Mouse (Mus musculus) cortical plate, adult 2 months (tissue): ENCODE measurements at regions not wholly inside any gene's neighbourhood (a gene's known extent, or its start where the extent isn't known, plus 50 kb on each side); places are given as distances from the start of the nearest gene placed in this dataset.

Experiments used
- CTCF ChIP-seq: fragments of 200-500 bp; IDR thresholded peaks from 2 replicates; pipeline ENCODE4 v1.5.1; 2011; ENCODE audit warnings: mild to moderate bottlenecking, control low read depth, low read length; ENCODE audit not compliant: insufficient read depth; ENCODE audit errors: extremely low read depth
- POLR2A ChIP-seq: fragments of 200-500 bp; IDR thresholded peaks from 2 replicates; pipeline ENCODE4 v1.6.1; 2011; ENCODE audit warnings: mild to moderate bottlenecking, low read length, control low read depth; ENCODE audit not compliant: insufficient read depth; ENCODE audit errors: extremely low read depth

DNA sequence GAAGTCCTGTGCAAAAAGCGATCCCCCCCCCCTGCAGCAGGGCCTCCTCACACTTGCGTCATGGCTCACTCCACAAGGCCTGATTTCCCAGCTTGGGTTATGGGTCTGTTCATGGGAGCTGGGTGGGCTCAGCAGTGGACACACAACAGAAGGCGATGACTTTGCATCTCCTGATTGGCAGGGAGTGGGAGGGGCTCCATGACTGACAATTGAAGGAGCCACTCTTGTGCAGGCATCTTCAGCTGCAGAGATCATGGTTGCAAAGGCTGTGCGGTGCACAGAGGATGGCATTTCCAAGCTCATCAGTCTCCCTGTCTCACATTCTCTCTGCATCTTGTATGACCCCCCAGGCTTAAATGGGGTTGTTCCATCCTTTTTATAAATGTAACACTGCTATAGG is 84.3 kb upstream of the Acsl1 start:
- TF ChIP-seq CTCF (no peak), POLR2A (no peak)
